15 mouse cellular contexts compared by ENCODE assay signal in the genomic region with DNA sequence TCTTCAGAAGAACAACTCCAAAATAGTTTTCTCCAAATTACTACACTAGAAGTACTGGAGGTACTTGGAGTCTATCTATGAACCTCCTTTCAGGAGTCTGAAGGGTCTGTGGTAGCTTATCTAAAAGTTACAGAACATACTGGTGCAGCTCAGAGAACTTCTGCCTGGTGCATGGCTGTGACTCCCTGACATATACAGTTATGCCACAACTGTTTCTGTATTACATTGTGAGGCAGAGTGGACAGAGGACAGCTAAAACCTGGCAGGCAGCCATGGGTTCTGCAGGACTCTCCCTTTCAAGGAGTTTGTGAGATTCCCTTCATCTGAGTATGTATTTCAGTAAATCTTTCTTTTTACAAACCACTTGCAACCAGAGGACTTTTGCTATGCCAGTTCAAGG. TPM values are rescaled to one million over a fixed set of nuclear protein-coding genes. Genes with fewer than 3 reads are reported as not detected.
DNase-seq lines count a peak whose midpoint lies in the region; ATAC-seq lines count a peak whose summit lies in the region.
"Had no signal": no experiment of that assay in that cellular context is flagged by ENCODE, and none has a peak within 500 bp of the region (broad histone marks: within the 10 kb centered on the region; RNA-seq: fewer than 3 reads in every experiment).

No protein-coding gene starts in this region.

- H3K36me3 ChIP-seq in heart, embryonic 12.5 days = no peaks in the 10 kb centered on the region
- no peaks in the 10 kb centered on the region for H3K36me3 ChIP-seq in liver, embryonic 12.5 days
- H3K36me3 ChIP-seq: hindbrain, embryonic 13.5 days; midbrain, embryonic 15.5 days; neural tube, embryonic 12.5 days had no signal

- no peak overlapping the region for H3K4me2 ChIP-seq in heart, embryonic 12.5 days
- H3K4me2 ChIP-seq in liver, embryonic 12.5 days = no peak overlapping the region

- ATAC-seq in heart, embryonic 12.5 days (ENCODE audit: insufficient number of reproducible peaks, low FRiP score) = no peak
- ATAC-seq in liver, embryonic 12.5 days = peak; percentile 90

- H3K27ac ChIP-seq in heart, embryonic 12.5 days (ENCODE audit: poor library complexity, severe bottlenecking) = no peak overlapping the region
- H3K27ac ChIP-seq in liver, embryonic 12.5 days = peak overlapping the region; percentile 0; the same call in 1 of the 2 replicates
- H3K27ac ChIP-seq: hindbrain, embryonic 13.5 days; midbrain, embryonic 15.5 days; neural tube, embryonic 12.5 days had no signal

- no peaks in the 10 kb centered on the region for H3K9me3 ChIP-seq in heart, embryonic 12.5 days (replicated peaks)
- H3K9me3 ChIP-seq in liver, embryonic 12.5 days (replicated peaks) = no peaks in the 10 kb centered on the region
- H3K9me3 ChIP-seq: hindbrain, embryonic 13.5 days; midbrain, embryonic 15.5 days; neural tube, embryonic 12.5 days had no signal

- peaks cover 18% of the 10 kb centered on the region for H3K4me1 ChIP-seq in heart, embryonic 12.5 days (replicated peaks)
- H3K4me1 ChIP-seq in liver, embryonic 12.5 days = peaks cover 21% of the 10 kb centered on the region

- peak; percentile 40 to 66 for DNase-seq in adrenal gland, adult (ENCODE audit: inconsistent age in 2 of 2, low spot score in 1 of 2)
- no peak for DNase-seq in adrenal gland, adult 8-10 months
- DNase-seq in heart, postnatal 4 days = peak; percentile 33
- DNase-seq in adipocyte (ENCODE audit: low spot score) = peak; percentile 29
- no peak for DNase-seq in embryo, embryonic 10 days (ENCODE audit: low spot score)
- no peak for DNase-seq in lung, postnatal 4 days
- DNase-seq: heart, adult 2 months; kidney, adult 11 months; retina, postnatal 1 day; thymus, adult 18-20 months had no signal

- H3K27me3 ChIP-seq in heart, embryonic 12.5 days (replicated peaks) = 0 out of 2 replicates have a peak, but pooled peaks cover 5% of the 10 kb centered on the region
- peaks cover 8% of the 10 kb centered on the region; the same call in 1 of the 2 replicates for H3K27me3 ChIP-seq in liver, embryonic 12.5 days (replicated peaks)
- H3K27me3 ChIP-seq: hindbrain, embryonic 13.5 days; midbrain, embryonic 15.5 days; neural tube, embryonic 12.5 days had no signal

- no peak overlapping the region for H3K4me3 ChIP-seq in heart, embryonic 12.5 days
- no peak overlapping the region for H3K4me3 ChIP-seq in liver, embryonic 12.5 days
- H3K4me3 ChIP-seq: hindbrain, embryonic 13.5 days; midbrain, embryonic 15.5 days; neural tube, embryonic 12.5 days had no signal

- no peak overlapping the region for H3K9ac ChIP-seq in heart, embryonic 12.5 days
- H3K9ac ChIP-seq in liver, embryonic 12.5 days = no peak overlapping the region
- H3K9ac ChIP-seq: hindbrain, embryonic 13.5 days; midbrain, embryonic 15.5 days; neural tube, embryonic 12.5 days had no signal

RNA-seq across cellular contexts. Expression of gene Exoc3, which starts 38.0 kb away (rescaled TPM):
- 10 to 100 TPM; 63.0 to 79.3 (median 72.3) TPM for total RNA-seq in adrenal gland, adult 8-10 months (2022)
- total RNA-seq in heart, postnatal 4 days (2021) = 10 to 100 TPM; 55.6 to 57.1 TPM
- polyA plus RNA-seq in heart, embryonic 12.5 days (2016; fragmentation: Nextera tagmentation; extraction: Ambion mirVana) = 50.4 and 51.0 TPM in 2 replicates
- 32.9 and 36.4 TPM in 2 replicates for polyA plus RNA-seq in liver, embryonic 12.5 days (2016; fragmentation: Nextera tagmentation; extraction: Ambion mirVana)

RNA-seq across cellular contexts. Expression of gene Ahrr, which starts 45.6 kb away (rescaled TPM):
- 1 to 10 TPM; 1.5 to 4.3 (median 2.9) TPM for total RNA-seq in adrenal gland, adult 8-10 months (2022)
- total RNA-seq in heart, postnatal 4 days (2021) = 1 to 10 TPM; 1.6 to 1.8 TPM
- polyA plus RNA-seq in heart, embryonic 12.5 days (2016; fragmentation: Nextera tagmentation; extraction: Ambion mirVana) = 0.73 and 0.82 TPM in 2 replicates
- 0.12 and 0.48 TPM in 2 replicates for polyA plus RNA-seq in liver, embryonic 12.5 days (2016; fragmentation: Nextera tagmentation; extraction: Ambion mirVana)

Comparison
In these comparisons a context has a peak if more than half of its experiments do, and no peak if none do; other contexts are left out.
1. DNase-seq: peak in adrenal gland, adult (2 of 2), heart, postnatal 4 days (single experiment) and adipocyte (single experiment); none in adrenal gland, adult 8-10 months (single experiment), embryo, embryonic 10 days (single experiment) and lung, postnatal 4 days (0 of 2).